Mouse (Mus musculus) neural tube, embryonic 15.5 days (tissue): Measurements from ENCODE around the gene Ccdc158. TPM values are rescaled to one million over a fixed set of nuclear protein-coding genes. Genes with fewer than 3 reads are reported as not detected.

ENCODE experiments used
- ATAC-seq: fragments of 200-750 bp; cut with Nextera tagmentation; 2 replicates; pipeline ENCODE4 v1.8.0; 2017; ENCODE audit warnings: mild to moderate bottlenecking, moderate TSS enrichment, moderate library complexity; ENCODE audit not compliant: low FRiP score
- H3K27ac ChIP-seq: fragments of 300-500 bp; sonication (generic); replicated peaks from 2 replicates; pipeline ENCODE4 v1.5.1; 2015; ENCODE audit warnings: mild to moderate bottlenecking, inconsistent platforms
- H3K27me3 ChIP-seq: fragments of 300-500 bp; sonication (generic); replicated peaks from 2 replicates; pipeline ENCODE4 v1.6.1; 2015; ENCODE audit warnings: inconsistent platforms
- H3K36me3 ChIP-seq: fragments of 300-500 bp; sonication (generic); 2 replicates; pipeline ENCODE4 v1.6.1; 2015; ENCODE audit warnings: inconsistent platforms
- H3K4me1 ChIP-seq: fragments of 300-500 bp; sonication (generic); 2 replicates; pipeline ENCODE4 v1.6.1; 2015; ENCODE audit warnings: inconsistent platforms
- H3K4me2 ChIP-seq: fragments of 300-500 bp; sonication (generic); 2 replicates; pipeline ENCODE4 v1.6.1; 2015; ENCODE audit warnings: inconsistent platforms, mild to moderate bottlenecking, moderate library complexity
- H3K4me3 ChIP-seq: fragments of 300-500 bp; sonication (generic); replicated peaks from 2 replicates; pipeline ENCODE4 v1.5.1; 2015; ENCODE audit warnings: mild to moderate bottlenecking, inconsistent platforms
- H3K9ac ChIP-seq: fragments of 300-500 bp; sonication (generic); replicated peaks from 2 replicates; pipeline ENCODE4 v1.6.1; 2015; ENCODE audit warnings: mild to moderate bottlenecking, inconsistent platforms
- H3K9me3 ChIP-seq: fragments of 300-500 bp; sonication (generic); replicated peaks from 2 replicates; pipeline ENCODE4 v1.6.1; 2016; ENCODE audit warnings: inconsistent platforms
- WGBS: fragments of 180-500 bp; shearing (Covaris S2); methylation state at CpG from one replicate; pipeline ENCODE4 v1.1.7; 2015; ENCODE audit warnings: mixed read lengths; 5-methylcytosine and 5-hydroxymethylcytosine counted together
- polyA plus RNA-seq: library from polyadenylated mRNA; unstranded; fragments of >200 nt; fragmentation: Nextera tagmentation; extraction: Ambion mirVana; gene quantifications from 2 replicates; pipeline ENCODE4 v1.2.1, GENCODE M21; 2015

The Ccdc158 gene
- polyA plus RNA-seq, 1 experiment from 2014 or later = 0.54 TPM

GRCm38 (mm10) chr5:92633526-92633925 lies 41.5 kb downstream of the Ccdc158 start:
- ATAC-seq = no peak
- WGBS = 69% methylated on average over 4 of the region's 4 CpGs
- H3K36me3 ChIP-seq = no peaks in the 10 kb centered on the region
- no peaks in the 10 kb centered on the region for H3K27me3 ChIP-seq
- no peak overlapping the region for H3K4me3 ChIP-seq
- no peak overlapping the region for H3K9ac ChIP-seq
- H3K4me2 ChIP-seq = no peak overlapping the region
- no peaks in the 10 kb centered on the region for H3K4me1 ChIP-seq
- no peaks in the 10 kb centered on the region for H3K9me3 ChIP-seq
- no peak overlapping the region for H3K27ac ChIP-seq

GRCm38 (mm10) chr5:92627896-92628295 lies 47.2 kb downstream of the Ccdc158 start:
- H3K9me3 ChIP-seq = no peaks in the 10 kb centered on the region
- no peak overlapping the region for H3K4me2 ChIP-seq
- H3K27ac ChIP-seq = no peak overlapping the region
- no peaks in the 10 kb centered on the region for H3K27me3 ChIP-seq
- no peaks in the 10 kb centered on the region for H3K36me3 ChIP-seq
- no peak overlapping the region for H3K4me3 ChIP-seq
- WGBS = 78% methylated on average over 7 of the region's 7 CpGs
- ATAC-seq = no peak
- H3K9ac ChIP-seq = no peak overlapping the region
- H3K4me1 ChIP-seq = no peaks in the 10 kb centered on the region

GRCm38 (mm10) chr5:92621883-92622282 lies 53.2 kb downstream of the Ccdc158 start:
- 85% methylated on average over 5 of the region's 5 CpGs for WGBS
- no peak overlapping the region for H3K9ac ChIP-seq
- ATAC-seq = no peak
- H3K4me3 ChIP-seq = no peak overlapping the region
- H3K4me2 ChIP-seq = no peak overlapping the region
- no peak overlapping the region for H3K27ac ChIP-seq
- H3K36me3 ChIP-seq = no peaks in the 10 kb centered on the region
- no peaks in the 10 kb centered on the region for H3K9me3 ChIP-seq
- no peaks in the 10 kb centered on the region for H3K4me1 ChIP-seq
- H3K27me3 ChIP-seq = no peaks in the 10 kb centered on the region

- ATAC-seq = no peak
- Histone ChIP-seq H3K4me1 (no peaks in the 10 kb centered on the region), H3K36me3 (no peaks in the 10 kb centered on the region), H3K9ac (no peak overlapping the region), H3K4me3 (no peak overlapping the region), H3K27ac (no peak overlapping the region), H3K4me2 (no peak overlapping the region), H3K27me3 (no peaks in the 10 kb centered on the region), H3K9me3 (no peaks in the 10 kb centered on the region)
- WGBS = 95% methylated on average over 4 of the region's 4 CpGs
Measured at GRCm38 (mm10) chr5:92612756-92613155, 62.3 kb downstream of the Ccdc158 start.

DNA sequence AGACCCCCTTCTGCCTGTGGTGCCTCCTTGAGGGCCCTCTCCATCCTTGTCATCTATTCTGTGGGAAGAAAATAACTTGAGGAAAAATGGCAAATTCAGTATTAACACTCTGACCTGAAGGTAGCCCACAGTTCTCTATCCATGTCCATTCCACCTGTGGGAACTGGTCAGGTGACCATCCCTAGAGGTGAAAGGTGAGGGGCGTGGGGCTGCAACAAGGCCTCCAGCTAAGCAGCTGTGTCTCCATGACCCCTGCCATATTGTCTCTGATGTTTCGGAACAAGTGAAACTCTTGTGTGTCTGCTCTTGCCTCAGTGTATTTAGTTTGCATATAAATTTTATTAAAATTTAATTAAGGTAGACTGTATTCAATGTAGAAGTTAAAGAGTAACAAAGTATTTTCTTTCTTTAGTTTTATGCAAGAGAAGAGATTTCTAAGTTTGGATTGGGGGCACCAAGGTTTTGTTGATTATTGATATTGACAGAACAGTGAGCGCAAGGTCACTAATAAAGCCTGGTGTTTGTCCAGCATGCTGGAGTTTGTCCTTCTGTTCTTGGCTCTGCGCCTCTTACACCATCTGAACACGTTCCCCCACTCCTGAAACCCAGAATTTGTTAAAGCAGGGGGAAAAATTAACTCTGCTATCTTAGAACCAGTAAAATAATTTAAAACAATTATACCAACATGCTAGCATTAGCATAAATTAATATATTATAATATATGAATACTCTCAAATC lies 67.4 kb downstream of the Ccdc158 start:
- Histone ChIP-seq H3K4me1 (peaks cover 12% of the 10 kb centered on the region), H3K9me3 (no peaks in the 10 kb centered on the region), H3K9ac (no peak overlapping the region), H3K4me2 (no peak overlapping the region), H3K36me3 (no peaks in the 10 kb centered on the region), H3K27me3 (no peaks in the 10 kb centered on the region), H3K27ac (no peak overlapping the region), H3K4me3 (no peak overlapping the region)
- 89% methylated on average over 5 of the region's 5 CpGs for WGBS
- no peak for ATAC-seq

GRCm38 (mm10) chr5:92604452-92605247 lies 70.4 kb downstream of the Ccdc158 start:
- Histone ChIP-seq H3K27ac (no peak overlapping the region), H3K9me3 (no peaks in the 10 kb centered on the region), H3K36me3 (no peaks in the 10 kb centered on the region), H3K9ac (no peak overlapping the region), H3K27me3 (0 out of 2 replicates have a peak, but pooled peaks cover 4% of the 10 kb centered on the region), H3K4me3 (no peak overlapping the region), H3K4me1 (peaks cover 12% of the 10 kb centered on the region), H3K4me2 (peak overlapping the region; percentile 88)
- no peak for ATAC-seq
- WGBS = 66% methylated on average over 10 of the region's 10 CpGs

- peaks cover 12% of the 10 kb centered on the region for H3K4me1 ChIP-seq
- no peak within 1 kb of the TSS for H3K27ac ChIP-seq
- no peaks in the 10 kb centered on the region for H3K36me3 ChIP-seq
- peak within 1 kb of the TSS; percentile 55 for H3K4me3 ChIP-seq
- H3K27me3 ChIP-seq = 0 out of 2 replicates have a peak, but pooled peaks cover 4% of the 10 kb centered on the region
- peak within 1 kb of the TSS; percentile 88 for H3K4me2 ChIP-seq
- under 1% methylated on average over 64 of the region's 69 CpGs for WGBS
- H3K9me3 ChIP-seq = no peaks in the 10 kb centered on the region
- peak within 1 kb of the TSS; percentile 54 for H3K9ac ChIP-seq
- peak; percentile 91 for ATAC-seq
Measured at GRCm38 (mm10) chr5:92602691-92603690, 72.1 kb downstream of the Ccdc158 start, which contains the start of gene Stbd1. Gene Stbd1 (plus strand): TSS chr5:92603041.

DNA sequence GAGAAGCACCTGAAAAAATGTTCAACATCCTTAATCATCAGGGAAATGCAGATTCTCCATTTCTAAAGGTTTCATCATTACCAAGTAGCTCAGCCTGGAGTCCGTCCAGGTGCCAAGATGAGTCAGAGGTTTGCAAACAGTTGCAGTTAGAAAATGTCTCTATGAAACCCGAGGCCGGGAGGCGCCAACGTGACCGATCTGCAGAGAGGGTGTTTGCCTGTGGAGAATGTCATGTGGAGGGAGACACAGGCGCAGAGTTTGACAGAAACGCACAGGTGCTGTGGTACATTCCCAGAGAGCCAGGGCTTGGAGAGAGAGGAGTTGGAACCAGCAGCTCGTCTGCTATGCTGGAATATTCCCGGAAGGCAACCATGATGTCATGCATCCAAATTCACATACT lies 76.0 kb downstream of the Ccdc158 start:
- H3K9me3 ChIP-seq = no peaks in the 10 kb centered on the region
- no peak overlapping the region for H3K4me3 ChIP-seq
- no peak overlapping the region for H3K9ac ChIP-seq
- 0 out of 2 replicates have a peak, but pooled peaks cover 4% of the 10 kb centered on the region for H3K27me3 ChIP-seq
- peaks cover 9% of the 10 kb centered on the region for H3K4me1 ChIP-seq
- 87% methylated on average over 10 of the region's 10 CpGs for WGBS
- no peaks in the 10 kb centered on the region for H3K36me3 ChIP-seq
- no peak for ATAC-seq
- H3K27ac ChIP-seq = no peak overlapping the region
- H3K4me2 ChIP-seq = no peak overlapping the region

DNA sequence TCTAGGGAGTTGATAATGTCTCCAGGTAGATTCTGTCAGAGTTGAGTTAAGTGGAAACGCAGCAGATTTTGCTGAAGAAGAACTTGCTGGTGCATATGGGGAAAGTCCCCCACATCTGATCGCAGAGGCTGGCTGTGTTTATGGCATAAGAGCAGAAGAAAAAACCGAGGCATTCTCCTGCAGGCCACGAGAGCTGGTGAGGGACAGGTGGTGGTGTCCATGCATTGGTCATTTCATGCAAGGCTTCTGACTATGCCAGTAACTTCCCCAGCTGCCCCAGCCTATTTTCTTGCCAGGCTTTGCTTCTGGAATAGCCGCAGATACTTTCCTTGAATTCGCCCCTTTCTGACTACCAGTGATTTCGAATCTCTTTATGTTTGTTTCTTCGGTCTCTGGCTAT lies 78.2 kb downstream of the Ccdc158 start:
- ATAC-seq = no peak
- Histone ChIP-seq H3K4me3 (no peak overlapping the region), H3K27me3 (0 out of 2 replicates have a peak, but pooled peaks cover 2% of the 10 kb centered on the region), H3K36me3 (no peaks in the 10 kb centered on the region), H3K27ac (no peak overlapping the region), H3K9ac (no peak overlapping the region), H3K4me2 (no peak overlapping the region), H3K4me1 (no peaks in the 10 kb centered on the region), H3K9me3 (no peaks in the 10 kb centered on the region)
- WGBS = 94% methylated on average over 8 of the region's 8 CpGs

GRCm38 (mm10) chr5:92595026-92595425 lies 80.0 kb downstream of the Ccdc158 start:
- no peak; the same call in 1 of the 2 replicates for ATAC-seq
- Histone ChIP-seq H3K9me3 (no peaks in the 10 kb centered on the region), H3K9ac (no peak overlapping the region), H3K4me2 (no peak overlapping the region), H3K36me3 (no peaks in the 10 kb centered on the region), H3K4me3 (no peak overlapping the region), H3K27ac (no peak overlapping the region), H3K4me1 (no peaks in the 10 kb centered on the region), H3K27me3 (no peaks in the 10 kb centered on the region)
- 75% methylated on average over 5 of the region's 5 CpGs for whole genome bisulfite sequencing

GRCm38 (mm10) chr5:92585932-92586331 lies 89.1 kb downstream of the Ccdc158 start:
- Histone ChIP-seq H3K9me3 (no peaks in the 10 kb centered on the region), H3K27me3 (no peaks in the 10 kb centered on the region), H3K27ac (no peak overlapping the region), H3K4me2 (no peak overlapping the region), H3K36me3 (no peaks in the 10 kb centered on the region), H3K4me3 (no peak overlapping the region), H3K4me1 (no peaks in the 10 kb centered on the region), H3K9ac (no peak overlapping the region)
- WGBS = 56% methylated on average over 10 of the region's 10 CpGs
- no peak for ATAC-seq
